Mouse (Mus musculus) cerebellum, adult 8-10 months (tissue): Measurements from ENCODE around the gene Atp6v0a2.
"Not testable (repeated sequence)": the region's sequence is repeated elsewhere in the genome, so short reads cannot be mapped to it uniquely, and the experiment has no call there.

Source experiments
- DNase-seq: peaks from one replicate; pipeline ENCODE4 v3.0.0; 2022

Gene Atp6v0a2

DNA sequence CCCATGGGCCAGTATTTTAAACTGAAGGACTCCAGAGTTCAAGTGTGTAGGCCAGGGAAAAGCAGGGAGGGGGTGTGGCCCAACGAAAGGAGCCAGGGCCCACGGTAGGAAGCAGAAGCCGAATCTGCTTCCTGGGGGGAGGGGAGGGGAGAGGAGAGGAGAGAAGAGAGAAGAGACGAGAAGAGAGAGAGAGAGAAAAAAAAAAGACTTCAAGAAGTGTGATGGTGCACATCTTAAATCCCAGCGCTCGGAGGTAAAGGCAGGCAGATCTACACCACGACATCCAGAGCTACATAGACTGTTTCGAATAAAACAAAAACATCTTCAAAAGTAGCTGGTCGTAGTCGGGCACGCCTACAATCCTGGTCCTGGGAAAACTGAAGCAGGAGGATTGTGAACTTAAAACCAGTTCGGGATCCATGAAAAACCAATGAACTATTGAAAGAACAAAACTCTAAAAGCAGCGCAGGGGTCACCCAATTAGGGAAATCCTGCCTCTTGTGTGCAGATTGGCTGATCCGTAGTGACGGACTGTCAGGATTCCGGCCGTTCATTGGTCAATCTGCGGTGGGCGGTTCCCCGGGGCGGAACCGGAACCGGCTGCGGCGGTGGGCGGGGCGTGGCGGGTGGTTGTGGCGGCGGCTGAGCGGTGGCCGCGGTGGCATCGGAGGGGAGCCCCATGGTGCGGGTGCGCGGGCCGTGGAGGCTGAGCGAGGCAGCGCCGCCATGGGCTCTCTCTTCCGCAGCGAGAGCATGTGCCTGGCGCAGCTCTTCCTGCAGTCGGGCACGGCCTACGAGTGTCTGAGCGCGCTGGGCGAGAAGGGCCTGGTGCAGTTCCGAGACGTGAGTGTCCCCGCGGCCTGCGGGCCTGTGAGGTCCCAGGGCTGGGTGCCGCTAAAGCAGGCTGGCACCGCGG lies at the start of gene Atp6v0a2:
Atp6v0a2 (plus strand) TSS at position 129 of the 916 bp plus-strand sequence.
- peak; percentile 93 for DNase-seq

GRCm38 (mm10) chr5:124578633-124579317 lies 49.6 kb upstream of the Atp6v0a2 start, which contains the start of the genes Eif2b1 and Gtf2h3:
Eif2b1 (minus strand) TSS chr5:124579131.
Gtf2h3 (plus strand) TSS chr5:124579140.
- peak; percentile 88 for DNase-seq

GRCm38 (mm10) chr5:124582515-124582914 lies 45.9 kb upstream of the Atp6v0a2 start:
- no peak for DNase-seq

GRCm38 (mm10) chr5:124592768-124593167 lies 35.6 kb upstream of the Atp6v0a2 start:
- no peak for DNase-seq

DNA sequence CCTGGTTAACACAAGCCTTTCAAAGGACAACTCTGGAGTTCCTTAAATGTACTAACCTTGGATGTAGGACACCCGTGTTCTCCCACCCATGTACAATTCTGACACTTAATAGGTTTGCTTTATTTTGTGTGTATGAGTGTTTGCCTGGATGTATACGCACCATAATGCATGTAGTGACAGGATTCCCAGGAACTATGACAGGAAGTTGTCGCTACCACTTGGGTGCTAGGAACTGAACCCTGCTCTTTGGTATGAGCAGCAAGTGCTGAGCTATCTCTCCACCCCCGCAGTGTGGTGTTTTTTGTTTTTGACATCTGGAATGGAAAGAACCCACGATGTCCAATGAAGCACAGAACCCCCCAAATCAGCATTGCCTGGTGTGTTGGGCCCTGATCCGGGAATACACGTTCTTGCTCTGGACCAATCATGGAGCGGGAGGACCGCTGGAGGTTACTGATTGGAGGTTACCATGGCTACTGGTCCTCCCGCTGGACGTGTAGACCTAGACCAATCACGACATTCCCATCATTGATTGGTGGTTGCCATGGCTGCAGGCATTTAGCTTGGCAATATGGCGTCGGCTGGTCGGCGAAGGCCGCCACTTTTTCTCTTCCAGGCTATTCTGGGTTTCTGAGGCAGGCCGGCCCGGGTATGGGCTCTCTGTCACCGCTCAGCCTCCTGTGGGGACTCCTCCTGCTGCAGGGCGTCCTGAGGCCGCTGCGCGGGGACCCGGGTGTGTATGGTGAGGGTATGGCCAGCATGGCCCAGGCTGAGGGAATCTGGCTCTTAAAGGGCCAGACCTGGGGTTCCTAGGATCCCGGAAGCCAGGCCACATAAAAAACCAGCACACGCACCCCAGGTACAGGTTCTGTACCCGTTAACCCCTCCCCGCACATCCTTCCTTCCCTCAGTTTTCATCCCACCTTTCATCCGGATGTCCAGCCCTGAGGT lies 29.9 kb upstream of the Atp6v0a2 start:
- peak; percentile 90 for DNase-seq

DNA sequence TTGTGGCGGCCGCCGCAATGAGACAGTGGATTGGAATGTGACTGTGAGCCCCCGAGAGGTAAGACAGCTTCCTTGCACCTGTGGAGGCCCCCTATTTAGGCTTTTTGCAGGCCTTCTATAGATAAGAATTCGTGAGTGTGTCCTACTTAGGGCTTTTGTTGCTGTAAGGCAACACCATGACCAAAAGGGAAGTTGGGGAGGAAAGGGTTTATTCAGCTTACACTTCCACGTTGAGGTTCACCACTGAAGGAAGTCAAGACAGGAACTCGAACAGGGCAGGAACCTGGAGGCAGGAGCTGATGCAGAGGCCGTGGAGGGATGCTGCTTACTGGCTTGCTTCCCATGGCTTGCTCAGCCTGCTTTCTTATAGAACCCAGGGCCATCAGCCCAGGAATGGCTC lies 28.6 kb upstream of the Atp6v0a2 start:
- DNase-seq, result not testable (repeated sequence)

GRCm38 (mm10) chr5:124602349-124602748 lies 26.0 kb upstream of the Atp6v0a2 start:
- DNase-seq, result no peak

GRCm38 (mm10) chr5:124604296-124604695 lies 24.1 kb upstream of the Atp6v0a2 start:
- no peak for DNase-seq

DNA sequence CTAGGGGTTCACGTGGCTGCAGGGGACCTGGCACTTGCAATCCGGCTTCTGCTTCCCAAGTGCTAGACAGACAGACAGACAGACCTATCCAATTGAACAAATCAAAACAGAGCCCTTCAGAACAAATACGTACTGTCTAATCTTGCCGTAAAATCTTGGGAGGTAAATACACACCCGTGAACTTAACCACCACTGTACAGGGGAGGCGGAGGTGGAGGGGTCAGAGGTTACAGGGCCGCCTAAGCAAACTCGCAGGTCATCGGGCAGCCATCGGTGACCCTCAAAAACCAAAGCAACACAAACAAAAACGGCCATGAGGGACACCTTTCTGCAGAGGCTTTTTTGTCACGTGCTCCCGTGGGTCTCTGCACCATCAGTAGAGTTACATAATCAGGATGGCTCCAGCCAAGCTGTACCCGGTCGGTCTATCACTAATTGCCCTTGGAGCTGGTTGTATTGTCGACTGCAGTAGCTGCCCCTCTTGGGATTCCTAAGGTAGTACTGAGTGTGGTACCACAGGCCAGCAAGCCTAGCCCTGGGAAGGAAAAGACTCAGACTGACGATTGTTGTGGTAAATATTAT lies 23.2 kb upstream of the Atp6v0a2 start:
- no peak for DNase-seq

DNA sequence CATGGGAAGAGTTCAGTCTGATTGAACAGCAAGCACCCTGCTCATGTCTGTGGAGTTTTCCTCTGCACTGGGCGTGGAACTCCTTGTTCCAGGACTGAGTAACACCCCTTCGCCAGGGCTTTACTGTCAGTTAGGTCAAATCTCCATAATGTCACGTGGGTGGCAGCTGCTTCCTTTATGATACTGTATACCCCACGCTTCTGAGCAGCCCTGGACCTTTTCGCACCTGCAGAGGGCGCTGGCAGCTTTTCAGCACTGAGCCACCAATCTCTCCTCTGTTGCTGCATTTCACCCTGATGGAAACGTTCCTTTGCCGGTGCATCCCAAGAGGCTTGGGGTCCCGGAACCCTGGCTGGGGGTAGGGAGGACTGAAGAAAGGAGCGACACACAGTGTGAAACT lies 17.4 kb upstream of the Atp6v0a2 start:
- DNase-seq, result no peak

DNA sequence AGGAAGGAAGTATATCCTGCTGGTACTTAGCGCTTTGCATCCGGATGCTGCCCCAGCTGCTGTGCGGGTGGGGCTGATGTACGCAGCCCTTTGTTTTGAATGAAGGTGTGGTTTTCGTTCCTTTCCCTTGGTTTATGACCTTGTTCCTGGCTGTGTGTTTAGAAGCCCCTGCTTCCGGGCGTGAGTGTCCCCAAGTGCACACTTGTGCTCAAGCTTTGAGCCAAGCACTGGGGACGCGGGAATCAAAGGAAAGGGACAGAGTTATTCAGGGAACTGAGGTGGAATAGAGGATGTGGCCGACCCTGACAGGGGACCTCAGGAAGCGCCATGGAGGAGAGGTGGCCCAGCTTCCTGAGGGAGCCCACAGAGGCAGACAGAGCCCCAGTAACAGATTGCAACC lies 13.7 kb upstream of the Atp6v0a2 start:
- no peak for DNase-seq

DNA sequence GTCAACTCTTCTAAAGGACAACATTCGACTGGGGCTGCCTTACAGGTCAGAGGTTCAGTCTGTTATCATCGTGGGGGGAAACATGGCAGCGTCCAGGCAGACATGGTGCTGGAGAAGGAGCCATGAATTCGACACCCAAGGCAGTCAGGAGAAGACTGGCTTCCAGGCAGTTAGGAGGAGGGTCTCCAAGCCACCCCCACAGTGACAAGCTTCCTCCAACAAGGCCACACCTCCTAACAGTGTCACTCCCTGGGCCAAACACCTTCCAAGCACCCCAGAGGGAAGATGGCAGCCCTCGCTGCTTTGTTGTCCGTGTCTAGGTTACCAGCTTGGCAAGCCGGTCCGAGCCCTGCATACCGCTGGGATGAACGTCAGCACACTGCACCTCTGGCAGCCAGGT lies 9.7 kb upstream of the Atp6v0a2 start:
- no peak for DNase-seq

DNA sequence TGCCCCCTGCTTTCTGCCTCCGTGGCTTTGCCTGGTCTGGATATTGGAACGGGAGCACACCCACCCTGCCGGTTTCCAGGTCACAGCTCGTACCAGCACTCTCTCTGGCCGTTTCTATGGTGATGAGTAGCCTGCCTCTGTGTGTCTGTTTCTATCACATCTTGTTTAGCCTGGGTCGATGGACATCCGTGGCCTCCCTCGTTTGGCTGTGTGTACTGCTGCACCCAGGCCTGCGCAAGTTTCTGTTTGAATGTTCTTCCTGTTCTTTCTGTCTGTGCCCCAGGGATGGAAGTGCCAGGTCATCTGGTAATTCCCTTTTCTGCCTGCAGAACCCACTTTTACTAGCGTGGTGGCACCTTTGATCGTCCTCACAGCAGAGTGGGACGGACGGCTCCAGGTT lies 7.0 kb upstream of the Atp6v0a2 start:
- DNase-seq, result no peak

DNA sequence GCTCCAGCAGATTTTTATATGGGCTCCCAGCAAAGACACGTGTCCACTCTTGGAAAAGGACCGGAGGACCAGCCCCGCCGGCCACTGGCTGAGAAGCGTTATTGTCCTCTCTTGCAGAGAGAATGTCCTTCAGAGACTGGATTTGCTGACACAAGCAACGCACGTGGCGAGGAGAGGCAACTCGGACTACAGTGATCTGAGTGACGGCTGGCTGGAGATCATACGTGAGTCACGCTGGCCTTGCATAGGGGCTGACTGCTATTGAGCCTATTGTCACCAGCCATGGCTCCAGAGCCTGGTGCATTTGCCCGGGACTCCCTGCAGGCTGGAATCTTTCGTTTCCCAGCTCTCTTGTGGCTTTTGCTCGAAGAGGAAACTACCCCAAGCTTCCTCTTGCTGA lies 5.5 kb upstream of the Atp6v0a2 start:
- no peak for DNase-seq

DNA sequence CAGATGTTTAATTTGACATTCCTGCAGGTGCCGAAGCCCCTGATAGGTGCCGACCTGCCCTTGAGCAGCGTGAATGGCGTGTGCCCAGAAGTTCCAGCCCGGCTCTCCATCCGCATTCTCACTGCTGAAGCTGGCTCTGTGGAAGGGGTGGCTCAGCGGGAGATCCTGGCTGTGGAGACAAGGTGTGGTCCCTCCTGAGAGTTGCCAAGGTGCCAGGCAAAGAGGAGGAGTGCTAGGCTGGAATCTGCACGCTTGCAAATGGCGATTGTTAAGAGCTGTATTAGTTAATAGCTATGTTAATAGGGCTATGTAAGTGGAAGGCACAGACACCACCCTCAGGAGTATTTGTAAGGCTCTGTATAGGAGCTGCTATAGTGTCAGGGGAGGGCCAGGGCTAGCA lies 4.1 kb upstream of the Atp6v0a2 start:
- DNase-seq, result no peak

- no peak for DNase-seq
These were observed 1.3 kb downstream of the Atp6v0a2 start for GRCm38 (mm10) chr5:124629641-124630040.

- no peak for DNase-seq
These were observed 3.3 kb downstream of the Atp6v0a2 start for GRCm38 (mm10) chr5:124631685-124632084.

DNA sequence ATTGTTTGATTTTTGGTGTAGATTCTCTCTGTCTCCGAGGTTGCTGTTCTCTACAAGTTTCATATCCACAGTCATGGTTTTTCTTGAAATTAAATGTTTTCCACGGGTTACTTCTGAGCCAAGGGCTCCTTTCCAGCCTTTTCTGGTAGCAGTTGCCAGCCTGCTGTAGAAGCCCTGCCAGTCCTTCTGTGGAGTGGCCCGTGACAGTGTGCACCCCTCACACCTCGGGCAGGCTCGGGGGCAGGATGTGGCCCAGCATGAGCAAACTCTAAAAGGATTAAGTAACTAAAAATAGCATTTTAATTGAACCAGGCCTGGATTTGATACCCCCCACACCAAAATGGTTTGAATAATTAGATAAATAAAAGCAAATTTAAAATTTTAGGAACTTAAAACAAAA lies 4.1 kb downstream of the Atp6v0a2 start:
- DNase-seq, result no peak

DNA sequence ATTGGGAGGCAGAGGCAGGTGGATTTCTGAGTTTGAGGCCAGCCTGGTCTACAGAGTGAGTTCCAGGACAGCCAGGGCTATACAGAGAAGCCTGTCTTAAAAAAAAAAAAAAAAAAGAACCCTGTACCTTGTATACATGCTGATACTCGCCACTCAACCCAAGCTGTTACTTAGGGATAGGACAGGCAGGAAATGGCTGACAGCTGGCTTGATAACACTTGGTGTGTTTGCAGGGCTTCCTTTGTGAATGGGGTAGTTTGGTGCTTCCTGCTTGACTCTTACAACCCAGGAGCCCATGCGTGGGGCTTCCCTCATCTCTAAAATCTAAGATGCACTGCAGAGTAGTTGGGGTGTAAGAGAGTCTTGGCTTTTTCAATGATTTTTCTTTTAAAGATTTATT lies 5.0 kb downstream of the Atp6v0a2 start:
- no peak for DNase-seq

GRCm38 (mm10) chr5:124635068-124635467 lies 6.7 kb downstream of the Atp6v0a2 start:
- DNase-seq, result not testable (repeated sequence)

DNA sequence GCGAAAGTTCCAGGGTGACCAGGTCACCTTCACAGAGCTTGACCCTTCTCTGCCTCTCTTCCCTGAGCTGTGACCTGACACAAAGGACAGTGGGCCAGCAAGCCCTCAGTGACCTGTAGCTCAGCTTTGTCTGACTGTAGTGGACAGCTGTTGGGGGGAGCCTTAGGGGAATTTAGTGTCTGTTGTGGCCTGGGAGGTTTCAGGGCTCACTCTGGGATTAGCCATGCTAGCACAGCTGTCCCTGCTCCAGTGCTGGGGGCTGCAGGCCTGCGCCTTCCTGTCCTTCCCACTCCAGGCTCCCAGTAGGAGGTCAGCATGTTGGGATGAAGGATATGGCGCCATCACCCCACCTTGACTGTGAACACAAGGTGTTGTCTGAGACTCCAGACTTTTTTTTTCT lies 7.8 kb downstream of the Atp6v0a2 start:
- DNase-seq, result no peak

DNA sequence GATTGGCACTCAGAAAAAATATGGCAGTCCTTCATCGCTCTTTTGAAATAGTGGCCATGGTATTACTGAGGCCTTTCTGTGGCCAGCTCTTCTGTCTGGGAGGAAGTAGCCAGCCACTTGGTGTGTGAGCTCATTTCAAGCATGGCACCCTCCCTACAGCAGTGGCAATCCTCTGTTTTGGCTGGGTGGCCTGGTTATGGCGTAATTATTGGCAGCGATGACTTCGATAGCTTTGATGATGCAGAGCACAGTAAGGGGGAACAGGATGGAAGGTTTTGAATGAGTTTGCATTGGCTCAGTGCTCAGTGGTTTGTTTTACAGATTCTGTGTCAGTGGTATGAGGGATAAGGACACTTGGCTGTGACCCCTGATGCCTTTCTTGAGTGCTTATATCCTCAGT lies 8.3 kb downstream of the Atp6v0a2 start:
- no peak for DNase-seq
